Mouse (Mus musculus) thymus, adult 2 months (tissue): ENCODE data around the gene Cenpu. TPM values are rescaled to one million over a fixed set of nuclear protein-coding genes. Genes with fewer than 3 reads are reported as not detected.

Experiments used
- DNase-seq: peaks from one replicate; pipeline ENCODE4 v3.0.0; 2021
- H3K27ac ChIP-seq: fragments of 200-500 bp; 2 replicates; pipeline ENCODE4 v1.5.1; 2012; ENCODE audit warnings: low read length, control low read depth; ENCODE audit not compliant: control insufficient read depth, insufficient read depth
- H3K27me3 ChIP-seq: fragments of 200-500 bp; 2 replicates; pipeline ENCODE4 v1.6.1; 2012; ENCODE audit warnings: mild to moderate bottlenecking, low read length, moderate library complexity, mixed read lengths; ENCODE audit not compliant: control insufficient read depth, insufficient read depth
- H3K36me3 ChIP-seq: fragments of 200-500 bp; 2 replicates; pipeline ENCODE4 v1.6.1; 2012; ENCODE audit warnings: mild to moderate bottlenecking, low read length, moderate library complexity; ENCODE audit not compliant: control insufficient read depth, insufficient read depth
- H3K4me1 ChIP-seq: fragments of 200-500 bp; replicated peaks from 2 replicates; pipeline ENCODE4 v1.6.1; 2012; ENCODE audit warnings: low read length; ENCODE audit not compliant: control insufficient read depth, insufficient read depth
- H3K4me3 ChIP-seq: fragments of 200-500 bp; 2 replicates; pipeline ENCODE4 v1.5.1; 2012; ENCODE audit warnings: mild to moderate bottlenecking, low read length, control low read depth, moderate library complexity; ENCODE audit not compliant: control insufficient read depth, insufficient read depth
- CTCF ChIP-seq: fragments of 200-500 bp; IDR thresholded peaks from 2 replicates; pipeline ENCODE4 v1.5.1; 2012; ENCODE audit warnings: mild to moderate bottlenecking, control low read depth, low read length, moderate library complexity, borderline replicate concordance; ENCODE audit not compliant: control insufficient read depth, poor library complexity, insufficient read depth; ENCODE audit errors: extremely low read depth
- POLR2A ChIP-seq: fragments of 200-500 bp; IDR thresholded peaks from 2 replicates; pipeline ENCODE4 v1.6.1; 2012; ENCODE audit warnings: mild to moderate bottlenecking, low read length, control low read depth, moderate library complexity; ENCODE audit not compliant: control insufficient read depth, poor library complexity, insufficient read depth; ENCODE audit errors: extremely low read depth
- WGBS: fragments of 180-500 bp; shearing (Covaris S2); methylation state at CpG from one replicate; pipeline ENCODE4 v1.1.7; 2018; 5-methylcytosine and 5-hydroxymethylcytosine counted together
- polyA plus RNA-seq: library from polyadenylated mRNA; depleted of rRNA; stranded (reverse); fragments of >200 nt; gene quantifications from 2 replicates; pipeline ENCODE4 v1.2.3, GENCODE M21; 2012

The Cenpu gene
- polyA plus RNA-seq, 1 experiment, result 4.6 TPM

GRCm38 (mm10) chr8:46595593-46595992 is 43.8 kb downstream of the Cenpu start:
- H3K27ac ChIP-seq, result no peak overlapping the region
- H3K27me3 ChIP-seq, result no peaks in the 10 kb centered on the region
- 51% methylated on average over 2 of the region's 2 CpGs for WGBS
- H3K4me1 ChIP-seq, result 0 out of 2 replicates have a peak, but pooled peaks cover 2% of the 10 kb centered on the region
- no peaks in the 10 kb centered on the region; the same call in 1 of the 2 replicates for H3K36me3 ChIP-seq
- no peak for TF ChIP-seq CTCF
- no peak for TF ChIP-seq POLR2A
- DNase-seq, result no peak
- H3K4me3 ChIP-seq, result no peak overlapping the region

DNA sequence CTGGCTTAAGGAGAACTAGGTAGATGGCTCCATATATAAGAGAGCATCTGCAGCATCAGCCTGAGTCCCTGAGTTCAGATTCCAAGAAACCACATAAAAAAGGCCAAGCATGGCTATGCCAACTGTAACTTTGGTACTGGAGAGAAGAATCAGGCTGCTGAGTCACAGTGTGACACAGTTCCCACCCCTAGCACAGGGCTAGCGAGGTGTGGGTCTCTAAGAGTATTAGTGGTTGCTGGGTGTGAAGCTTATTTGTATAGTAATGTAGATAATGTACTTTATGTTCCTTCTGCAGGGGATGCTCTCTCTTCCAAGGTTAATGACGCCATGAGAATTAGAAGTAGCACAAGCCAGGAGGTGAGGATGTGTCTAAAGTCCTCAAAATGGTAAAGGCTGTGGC is 44.7 kb downstream of the Cenpu start:
- 84% methylated on average over 2 of the region's 2 CpGs for WGBS
- DNase-seq, result no peak
- Histone ChIP-seq H3K27ac (no peak overlapping the region), H3K4me3 (no peak overlapping the region), H3K36me3 (no peaks in the 10 kb centered on the region; the same call in 1 of the 2 replicates), H3K4me1 (0 out of 2 replicates have a peak, but pooled peaks cover 2% of the 10 kb centered on the region), H3K27me3 (no peaks in the 10 kb centered on the region)
- TF ChIP-seq CTCF (no peak), POLR2A (no peak)

GRCm38 (mm10) chr8:46597411-46597810 is 45.6 kb downstream of the Cenpu start:
- no peak for DNase-seq
- H3K36me3 ChIP-seq, result no peaks in the 10 kb centered on the region; the same call in 1 of the 2 replicates
- H3K4me3 ChIP-seq, result no peak overlapping the region
- no peak for TF ChIP-seq CTCF
- TF ChIP-seq POLR2A, result no peak
- WGBS, result 68% methylated on average over 2 of the region's 2 CpGs
- no peak overlapping the region for H3K27ac ChIP-seq
- 0 out of 2 replicates have a peak, but pooled peaks cover 2% of the 10 kb centered on the region for H3K4me1 ChIP-seq
- H3K27me3 ChIP-seq, result no peaks in the 10 kb centered on the region

GRCm38 (mm10) chr8:46598114-46598513 is 46.3 kb downstream of the Cenpu start:
- TF ChIP-seq POLR2A (no peak), CTCF (no peak)
- DNase-seq, result no peak
- H3K27ac ChIP-seq, result no peak overlapping the region
- H3K36me3 ChIP-seq, result no peaks in the 10 kb centered on the region; the same call in 1 of the 2 replicates
- no peak overlapping the region for H3K4me3 ChIP-seq
- H3K4me1 ChIP-seq, result 0 out of 2 replicates have a peak, but pooled peaks cover 2% of the 10 kb centered on the region
- WGBS, result 100% methylated on average over 2 of the region's 2 CpGs
- no peaks in the 10 kb centered on the region for H3K27me3 ChIP-seq

GRCm38 (mm10) chr8:46598753-46599152 is 46.9 kb downstream of the Cenpu start:
- Histone ChIP-seq H3K27me3 (no peaks in the 10 kb centered on the region), H3K27ac (no peak overlapping the region), H3K4me3 (no peak overlapping the region), H3K36me3 (no peaks in the 10 kb centered on the region; the same call in 1 of the 2 replicates), H3K4me1 (0 out of 2 replicates have a peak, but pooled peaks cover 2% of the 10 kb centered on the region)
- TF ChIP-seq CTCF (no peak), POLR2A (no peak)
- 98% methylated on average over 5 of the region's 5 CpGs for WGBS
- DNase-seq, result no peak

DNA sequence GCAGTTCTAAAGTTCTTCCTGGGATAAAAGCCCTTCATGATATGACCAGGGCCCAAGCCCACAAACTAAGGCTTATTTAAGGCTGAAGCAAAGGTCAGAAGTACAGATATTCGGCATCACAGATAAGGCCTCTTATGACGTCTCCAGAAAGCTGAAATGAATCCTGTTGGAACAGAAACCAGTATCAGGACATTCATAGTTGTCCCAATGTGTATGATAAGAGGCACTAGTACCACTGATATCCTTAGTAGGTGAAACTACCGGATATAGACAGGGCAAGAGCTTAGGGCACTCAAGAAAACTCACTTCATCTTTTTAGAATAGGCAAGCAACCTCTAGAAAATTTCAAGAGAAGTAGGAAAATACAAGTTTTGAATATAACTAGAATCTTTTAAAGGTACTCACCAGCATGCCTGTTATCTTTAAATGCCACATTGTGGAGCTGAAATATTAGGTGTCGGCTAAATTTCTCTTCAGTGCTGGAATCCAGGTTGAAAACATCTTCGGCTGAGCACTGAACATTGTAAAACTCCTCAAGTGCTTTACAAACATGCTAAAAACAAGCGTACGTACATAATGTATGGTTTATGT is 47.6 kb downstream of the Cenpu start:
- Histone ChIP-seq H3K4me3 (no peak overlapping the region), H3K36me3 (no peaks in the 10 kb centered on the region; the same call in 1 of the 2 replicates), H3K27ac (no peak overlapping the region), H3K27me3 (no peaks in the 10 kb centered on the region), H3K4me1 (0 out of 2 replicates have a peak, but pooled peaks cover 2% of the 10 kb centered on the region)
- 97% methylated on average over 7 of the region's 7 CpGs for WGBS
- TF ChIP-seq CTCF (no peak), POLR2A (no peak)
- DNase-seq, result no peak
